Mouse (Mus musculus) lung, postnatal 0 days (tissue): Measurements from ENCODE around the gene Cog4. TPM values are rescaled to one million over a fixed set of nuclear protein-coding genes. Genes with fewer than 3 reads are reported as not detected.

Experiments
- ATAC-seq: fragments of 200-750 bp; cut with Nextera tagmentation; 2 replicates; pipeline ENCODE4 v1.8.0; 2017; ENCODE audit warnings: moderate library complexity
- DNase-seq: peaks from one replicate; pipeline ENCODE4 v3.0.0-alpha.2; 2016; ENCODE audit warnings: low spot score
- H3K27ac ChIP-seq: fragments of 300-500 bp; sonication (generic); 2 replicates; pipeline ENCODE4 v1.5.1; 2014; ENCODE audit warnings: antibody characterized with exemption, mild to moderate bottlenecking, low read length, mixed read lengths
- H3K27me3 ChIP-seq: fragments of 300-500 bp; sonication (generic); replicated peaks from 2 replicates; pipeline ENCODE4 v1.6.1; 2014; ENCODE audit warnings: low read length, mixed read lengths; ENCODE audit not compliant: insufficient read depth
- H3K36me3 ChIP-seq: fragments of 300-500 bp; sonication (generic); 2 replicates; pipeline ENCODE4 v1.6.1; 2014; ENCODE audit warnings: low read length, mixed read lengths; ENCODE audit not compliant: insufficient read depth
- H3K4me1 ChIP-seq: fragments of 300-500 bp; sonication (generic); 2 replicates; pipeline ENCODE4 v1.6.1; 2014; ENCODE audit warnings: antibody characterized with exemption, low read depth, low read length, mixed read lengths; ENCODE audit not compliant: insufficient read depth
- H3K4me2 ChIP-seq: fragments of 300-500 bp; sonication (generic); replicated peaks from 2 replicates; pipeline ENCODE4 v1.6.1; 2014; ENCODE audit warnings: low read depth, mild to moderate bottlenecking, low read length, moderate library complexity, mixed read lengths
- H3K4me3 ChIP-seq: fragments of 300-500 bp; sonication (generic); 2 replicates; pipeline ENCODE4 v1.5.1; 2014; ENCODE audit warnings: low read depth, low read length
- H3K9ac ChIP-seq: fragments of 300-500 bp; sonication (generic); replicated peaks from 2 replicates; pipeline ENCODE4 v1.6.1; 2014; ENCODE audit warnings: low read depth, mild to moderate bottlenecking
- H3K9me3 ChIP-seq: fragments of 300-500 bp; sonication (generic); 2 replicates; pipeline ENCODE4 v1.6.1; 2016; ENCODE audit warnings: low read length, mixed read lengths
- CTCF ChIP-seq: IDR thresholded peaks from 2 replicates; pipeline ENCODE4 v1.5.1; 2016; ENCODE audit warnings: antibody characterized with exemption, mild to moderate bottlenecking
- EP300 ChIP-seq: IDR thresholded peaks from 2 replicates; pipeline ENCODE4 v1.6.1; 2016; ENCODE audit warnings: antibody characterized with exemption, mild to moderate bottlenecking, control low read depth
- WGBS: fragments of 180-500 bp; shearing (Covaris S2); extraction: QIAGEN DNeasy Blood & Tissue Kit; methylation state at CpG from one replicate; pipeline ENCODE4 v1.1.7; 2014; 5-methylcytosine and 5-hydroxymethylcytosine counted together
- polyA plus RNA-seq: library from polyadenylated mRNA; unstranded; fragments of >200 nt; fragmentation: Nextera tagmentation; extraction: Ambion mirVana; gene quantifications from 2 replicates; pipeline ENCODE4 v1.2.1, GENCODE M21; 2015

The Cog4 gene
- polyA plus RNA-seq, result 43.3 and 46.4 TPM in 2 replicates

- peak; percentile 92 for DNase-seq
- ATAC-seq, result peak; percentile 85
- peak within 1 kb of the TSS; percentile 85 for H3K9ac ChIP-seq
- no peaks in the 10 kb centered on the region for H3K9me3 ChIP-seq
- peak; percentile 31 for TF ChIP-seq CTCF
- TF ChIP-seq EP300, result peak; percentile 88
- no peaks in the 10 kb centered on the region; the same call in 1 of the 2 replicates for H3K4me1 ChIP-seq
- WGBS, result under 1% methylated on average over 53 of the region's 53 CpGs
- H3K4me2 ChIP-seq, result peak within 1 kb of the TSS; percentile 60
- no peaks in the 10 kb centered on the region for H3K27me3 ChIP-seq
- H3K27ac ChIP-seq, result peak within 1 kb of the TSS; percentile 87
- peaks cover 24% of the 10 kb centered on the region for H3K36me3 ChIP-seq
- peak within 1 kb of the TSS; percentile 79 for H3K4me3 ChIP-seq
These were observed at the start of gene Cog4, which contains the start of gene Sf3b3 for GRCm38 (mm10) chr8:110846405-110847170. Gene Cog4 (plus strand): TSS chr8:110846600. Gene Sf3b3 (minus strand): TSS chr8:110846787.

GRCm38 (mm10) chr8:110797086-110797485 lies 49.3 kb upstream of the Cog4 start:
- 93% methylated on average over 8 of the region's 8 CpGs for WGBS
- ATAC-seq, result no peak
- no peak overlapping the region for H3K27ac ChIP-seq

GRCm38 (mm10) chr8:110802988-110803387 lies 43.4 kb upstream of the Cog4 start:
- no peaks in the 10 kb centered on the region for H3K9me3 ChIP-seq
- TF ChIP-seq CTCF (no peak), EP300 (no peak)
- DNase-seq, result no peak
- ATAC-seq, result no peak
- H3K36me3 ChIP-seq, result no peaks in the 10 kb centered on the region
- H3K27ac ChIP-seq, result no peak overlapping the region
- H3K4me1 ChIP-seq, result 0 out of 2 replicates have a peak, but pooled peaks cover 4% of the 10 kb centered on the region
- no peaks in the 10 kb centered on the region for H3K27me3 ChIP-seq
- WGBS, result 81% methylated on average over 5 of the region's 5 CpGs
- H3K9ac ChIP-seq, result no peak overlapping the region
- no peak overlapping the region for H3K4me2 ChIP-seq
- H3K4me3 ChIP-seq, result no peak overlapping the region

More at GRCm38 (mm10) chr8:110797086-110797485, 49.3 kb upstream of the Cog4 start:
- no peak for DNase-seq
- no peak for TF ChIP-seq CTCF
- H3K9ac ChIP-seq, result no peak overlapping the region
- H3K4me1 ChIP-seq, result peaks cover 7% of the 10 kb centered on the region; the same call in 1 of the 2 replicates
- H3K4me2 ChIP-seq, result no peak overlapping the region
- no peaks in the 10 kb centered on the region for H3K27me3 ChIP-seq
- H3K4me3 ChIP-seq, result no peak overlapping the region
- H3K36me3 ChIP-seq, result no peaks in the 10 kb centered on the region
- no peaks in the 10 kb centered on the region for H3K9me3 ChIP-seq

GRCm38 (mm10) chr8:110803856-110804255 lies 42.5 kb upstream of the Cog4 start:
- Histone ChIP-seq H3K4me3 (no peak overlapping the region), H3K9me3 (no peaks in the 10 kb centered on the region), H3K9ac (no peak overlapping the region), H3K27me3 (no peaks in the 10 kb centered on the region), H3K4me2 (no peak overlapping the region), H3K27ac (no peak overlapping the region), H3K4me1 (0 out of 2 replicates have a peak, but pooled peaks cover 7% of the 10 kb centered on the region), H3K36me3 (no peaks in the 10 kb centered on the region)
- no peak for ATAC-seq
- TF ChIP-seq EP300, result no peak
- TF ChIP-seq CTCF, result no peak
- 77% methylated on average over 9 of the region's 9 CpGs for WGBS
- DNase-seq, result no peak

DNA sequence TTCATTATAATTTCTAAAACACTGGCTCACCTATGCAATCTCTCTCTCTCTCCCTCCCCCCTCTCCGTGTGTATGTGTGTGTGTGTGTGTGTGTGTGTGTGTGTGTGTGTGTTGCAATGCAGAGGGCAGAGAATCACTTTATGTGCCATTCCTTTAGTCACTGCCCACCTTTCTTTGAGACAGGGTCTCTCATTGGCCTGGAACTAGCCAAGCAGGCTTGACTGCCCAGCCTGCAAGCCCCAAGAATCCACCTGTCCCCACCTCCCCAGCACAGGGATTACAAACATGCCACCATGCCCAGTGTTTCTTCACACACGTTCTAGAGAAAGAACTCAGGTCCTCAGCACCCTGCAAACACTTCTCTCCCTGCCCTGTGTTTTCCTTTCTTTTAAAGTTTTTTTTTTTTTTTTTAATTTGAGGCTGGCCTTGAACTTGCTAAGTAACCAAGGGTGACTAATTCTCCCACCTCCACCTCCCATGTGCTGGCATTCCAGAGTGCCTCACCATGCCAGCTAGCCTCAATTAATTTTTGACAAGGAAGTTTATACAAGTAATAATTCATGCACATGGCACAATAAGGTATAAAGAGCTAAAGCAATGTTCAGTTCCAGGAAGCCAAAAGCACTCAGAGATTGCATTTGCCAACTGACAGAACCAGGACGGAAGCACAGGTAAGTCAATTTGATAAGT lies 41.4 kb upstream of the Cog4 start:
- Histone ChIP-seq H3K27ac (peak overlapping the region; percentile 68; the same call in 1 of the 2 replicates), H3K4me2 (0 out of 2 replicates have a peak overlapping the region, but pooled peaks have one; percentile 38)
- 36% methylated on average over 2 of the region's 3 CpGs for WGBS

GRCm38 (mm10) chr8:110805669-110806068 lies 40.7 kb upstream of the Cog4 start, which contains the start of gene Il34:
Gene Il34 (minus strand): TSS chr8:110805924.
- H3K9ac ChIP-seq, result no peak within 1 kb of the TSS
- peak within 1 kb of the TSS; percentile 16 for H3K4me3 ChIP-seq
- no peaks in the 10 kb centered on the region for H3K9me3 ChIP-seq
- peak within 1 kb of the TSS; percentile 68 for H3K27ac ChIP-seq
- DNase-seq (no peak), ATAC-seq (peak; percentile 27)
- H3K36me3 ChIP-seq, result peaks cover 6% of the 10 kb centered on the region; the same call in 1 of the 2 replicates
- TF ChIP-seq EP300 (no peak), CTCF (no peak)
- H3K27me3 ChIP-seq, result no peaks in the 10 kb centered on the region
- peak within 1 kb of the TSS; percentile 38 for H3K4me2 ChIP-seq
- 29% methylated on average over 12 of the region's 12 CpGs for WGBS
- 0 out of 2 replicates have a peak, but pooled peaks cover 10% of the 10 kb centered on the region for H3K4me1 ChIP-seq

More for the DNA sequence above, 41.4 kb upstream of the Cog4 start:
- peak; percentile 3; the same call in 1 of the 2 replicates for TF ChIP-seq EP300
- no peak for TF ChIP-seq CTCF
- DNase-seq, result peak; percentile 73
- H3K9me3 ChIP-seq, result no peaks in the 10 kb centered on the region
- H3K36me3 ChIP-seq, result no peaks in the 10 kb centered on the region
- H3K4me3 ChIP-seq, result no peak overlapping the region
- no peak overlapping the region for H3K9ac ChIP-seq
- H3K4me1 ChIP-seq, result 0 out of 2 replicates have a peak, but pooled peaks cover 10% of the 10 kb centered on the region
- no peaks in the 10 kb centered on the region for H3K27me3 ChIP-seq
- ATAC-seq, result peak; percentile 74
